Mouse (Mus musculus) gastrocnemius, adult 18-20 months (tissue): Measurements from ENCODE around the gene Naa50. TPM values are rescaled to one million over a fixed set of nuclear protein-coding genes. Genes with fewer than 3 reads are reported as not detected.

Experiments
- DNase-seq: peaks from one replicate; pipeline ENCODE4 v3.0.0; 2021; ENCODE audit warnings: low spot score
- long read RNA-seq, 2 experiments: library from polyadenylated mRNA; stranded (forward); transcript quantifications; one replicate each; pipeline ENCODE4 v2.0.0; 2021
- total RNA-seq, 2 experiments: library from RNA; stranded (reverse); gene quantifications; 2 replicates each; pipeline ENCODE4 v1.2.3; 2021

The Naa50 gene
- 100 to 1,000 TPM; 183 to 237 TPM for total RNA-seq
- long read RNA-seq, experiment 1, full-length matches to known transcripts = 291 of 333 reads
- long read RNA-seq, experiment 1, partial matches to known transcripts = 33 of 333 reads
- long read RNA-seq, experiment 1, other reads (novel, unspliced or antisense) = 9 of 333 reads
- long read RNA-seq, experiment 2, full-length matches to known transcripts = 169 of 203 reads
- long read RNA-seq, experiment 2, partial matches to known transcripts = 4 of 203 reads
- long read RNA-seq, experiment 2, other reads (novel, unspliced or antisense) = 30 of 203 reads

- peak; percentile 89 for DNase-seq
These were observed at the start of gene Naa50, which contains the start of gene Atp6v1a for GRCm38 (mm10) chr16:44139536-44140185. Gene Naa50, plus strand, starts transcription at chr16:44139830. Gene Atp6v1a, minus strand, starts transcription at chr16:44139705.

- DNase-seq = no peak
These were observed 40.3 kb upstream of the Naa50 start for GRCm38 (mm10) chr16:44099377-44099776.

- DNase-seq = no peak
These were observed 38.4 kb upstream of the Naa50 start for GRCm38 (mm10) chr16:44101181-44101710.

- no peak for DNase-seq
These were observed 36.7 kb upstream of the Naa50 start for GRCm38 (mm10) chr16:44102925-44103324.

- DNase-seq = no peak
These were observed 35.5 kb upstream of the Naa50 start for GRCm38 (mm10) chr16:44103806-44104766.

- no peak for DNase-seq
These were observed 34.4 kb upstream of the Naa50 start for GRCm38 (mm10) chr16:44105211-44105610.

- no peak for DNase-seq
These were observed 30.6 kb upstream of the Naa50 start for GRCm38 (mm10) chr16:44109002-44109401.

GRCm38 (mm10) chr16:44119753-44120501 lies 19.7 kb upstream of the Naa50 start:
- peak; percentile 40 for DNase-seq

- no peak for DNase-seq
These were observed 17.5 kb upstream of the Naa50 start for GRCm38 (mm10) chr16:44122122-44122521.

- no peak for DNase-seq
These were observed 17.1 kb upstream of the Naa50 start for GRCm38 (mm10) chr16:44122574-44122973.

GRCm38 (mm10) chr16:44122982-44123725 lies 16.5 kb upstream of the Naa50 start:
- DNase-seq = peak; percentile 32

- no peak for DNase-seq
These were observed 15.8 kb upstream of the Naa50 start for GRCm38 (mm10) chr16:44123786-44124185.

GRCm38 (mm10) chr16:44124713-44125112 lies 14.9 kb upstream of the Naa50 start:
- DNase-seq = no peak

GRCm38 (mm10) chr16:44125436-44125835 lies 14.2 kb upstream of the Naa50 start:
- no peak for DNase-seq

GRCm38 (mm10) chr16:44126437-44126836 lies 13.2 kb upstream of the Naa50 start:
- DNase-seq = peak; percentile 52

GRCm38 (mm10) chr16:44132300-44132699 lies 7.3 kb upstream of the Naa50 start:
- DNase-seq = no peak

- DNase-seq = no peak
These were observed 6.4 kb upstream of the Naa50 start for GRCm38 (mm10) chr16:44133187-44133586.

- DNase-seq = peak; percentile 33
These were observed 3.1 kb upstream of the Naa50 start for GRCm38 (mm10) chr16:44136511-44137021.

GRCm38 (mm10) chr16:44138377-44138978 lies 1.2 kb upstream of the Naa50 start:
- DNase-seq = no peak
